In the genomic region with DNA sequence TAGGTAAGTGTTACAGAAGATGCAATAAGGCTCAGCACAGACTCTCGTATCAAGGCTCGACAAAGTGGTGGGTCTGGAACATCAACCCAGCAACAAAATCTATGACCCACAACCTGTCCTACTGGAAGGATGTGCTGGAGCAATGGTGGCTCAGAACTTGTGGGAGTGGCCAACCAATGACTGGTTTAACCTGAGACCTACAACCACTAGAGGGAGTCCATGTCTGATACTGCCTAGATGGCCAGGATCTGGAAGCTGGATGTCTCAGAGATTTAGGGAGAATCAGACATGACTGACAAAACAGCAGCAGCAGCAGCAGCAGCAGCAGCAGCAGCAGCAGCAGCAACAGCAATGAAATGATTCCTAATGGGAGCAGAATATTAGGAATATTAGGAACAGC, we compare ENCODE assay signal across 12 mouse cellular contexts. TPM values are rescaled to one million over a fixed set of nuclear protein-coding genes. Genes with fewer than 3 reads are reported as not detected.
DNase-seq lines count a peak whose midpoint lies in the region; ATAC-seq and TF ChIP-seq lines count a peak whose summit lies in the region.
"Had no signal": no experiment of that assay in that cellular context is flagged by ENCODE, and none has a peak within 500 bp of the region (broad histone marks: within the 10 kb centered on the region; RNA-seq: fewer than 3 reads in every experiment).

No protein-coding gene starts in this region.

- no peak overlapping the region for H3K9ac ChIP-seq in heart, adult 2 months (ENCODE audit: low read depth, low read length)
- H3K9ac ChIP-seq in midbrain, postnatal 0 days (replicated peaks; ENCODE audit: low read length, poor library complexity, severe bottlenecking): no peak overlapping the region
- no peak overlapping the region for H3K9ac ChIP-seq in midbrain, embryonic 11.5 days (ENCODE audit: low read length)
- H3K9ac ChIP-seq: limb, embryonic 12.5 days had no signal

- peak; percentile 44 for TF ChIP-seq CTCF in heart, adult 2 months (IDR thresholded peaks at IDR 0.05)
- peak; percentile 22; the same call in 1 of the 2 replicates for TF ChIP-seq CTCF in midbrain, postnatal 0 days (IDR thresholded peaks at IDR 0.05)

- ATAC-seq in midbrain, postnatal 0 days (ENCODE audit: low FRiP score): no peak
- ATAC-seq in midbrain, embryonic 11.5 days (ENCODE audit: low FRiP score): no peak

- whole genome bisulfite sequencing in heart, adult 2 months: 85% methylated on average over 2 of the region's 2 CpGs
- 96% methylated on average over 2 of the region's 2 CpGs for WGBS in midbrain, postnatal 0 days
- 87% methylated on average over 2 of the region's 2 CpGs for WGBS in midbrain, embryonic 11.5 days

- no peak for DNase-seq in heart, adult 2 months
- DNase-seq in heart, postnatal 4 days: no peak
- peak; percentile 2 for DNase-seq in midbrain, postnatal 0 days (ENCODE audit: low spot score)
- no peak for DNase-seq in midbrain, embryonic 11.5 days (ENCODE audit: low spot score, missing footprints)
- DNase-seq in embryo, embryonic 10.5 days (ENCODE audit: low spot score): peak; percentile 26
- no peak for DNase-seq in spleen, adult 18-20 months
- DNase-seq in frontal cortex, postnatal 36 days (ENCODE audit: low spot score in 2 of 2): no peak
- DNase-seq in gastrocnemius, adult 8-10 months (ENCODE audit: low spot score in 2 of 2): no peak
- DNase-seq: heart, postnatal 36 days; right cerebral cortex, postnatal 25 days had no signal

- intact Hi-C loops in heart, adult 2 months (cut with DNase I): no loop called here

- no peak overlapping the region for H3K4me2 ChIP-seq in midbrain, postnatal 0 days (ENCODE audit: low read depth, low read length, poor library complexity, severe bottlenecking)
- no peak overlapping the region for H3K4me2 ChIP-seq in midbrain, embryonic 11.5 days
- H3K4me2 ChIP-seq: limb, embryonic 12.5 days had no signal

- no peak overlapping the region for H3K4me3 ChIP-seq in heart, adult 2 months
- H3K4me3 ChIP-seq in midbrain, postnatal 0 days (ENCODE audit: low read depth, low read length): no peak overlapping the region
- no peak overlapping the region for H3K4me3 ChIP-seq in midbrain, embryonic 11.5 days (ENCODE audit: low read depth, low read length)
- H3K4me3 ChIP-seq: erythroblast, embryonic 14.5 days; limb, embryonic 12.5 days had no signal

- H3K9me3 ChIP-seq in midbrain, postnatal 0 days (ENCODE audit: low read length): no peaks in the 10 kb centered on the region
- H3K9me3 ChIP-seq in midbrain, embryonic 11.5 days (ENCODE audit: control insufficient read depth, low read length): no peaks in the 10 kb centered on the region
- H3K9me3 ChIP-seq: limb, embryonic 12.5 days had no signal

- no peaks in the 10 kb centered on the region for H3K79me2 ChIP-seq in heart, adult 2 months (replicated peaks; ENCODE audit: control insufficient read depth, insufficient read depth, low read length)

- H3K27me3 ChIP-seq in heart, adult 2 months (ENCODE audit: control insufficient read depth, insufficient read depth, low read length): no peaks in the 10 kb centered on the region
- H3K27me3 ChIP-seq in midbrain, postnatal 0 days (ENCODE audit: insufficient read depth, low read length): no peaks in the 10 kb centered on the region
- H3K27me3 ChIP-seq in midbrain, embryonic 11.5 days (ENCODE audit: control insufficient read depth, insufficient read depth, low read length): no peaks in the 10 kb centered on the region
- H3K27me3 ChIP-seq: limb, embryonic 12.5 days had no signal

- TF ChIP-seq EP300 in heart, adult 2 months (IDR thresholded peaks at IDR 0.05; ENCODE audit: insufficient read depth, low read depth, low read length): no peak

- no peak for TF ChIP-seq POLR2A in heart, adult 2 months (IDR thresholded peaks at IDR 0.05; ENCODE audit: insufficient read depth, low read depth, low read length)

- no peaks in the 10 kb centered on the region for H3K4me1 ChIP-seq in heart, adult 2 months (ENCODE audit: control insufficient read depth, insufficient read depth, low read length)
- H3K4me1 ChIP-seq in midbrain, postnatal 0 days (ENCODE audit: insufficient read depth, low read length): no peaks in the 10 kb centered on the region
- H3K4me1 ChIP-seq in midbrain, embryonic 11.5 days (ENCODE audit: control insufficient read depth, insufficient read depth, low read length): no peaks in the 10 kb centered on the region
- H3K4me1 ChIP-seq: limb, embryonic 12.5 days had no signal

- no peak overlapping the region for H3K27ac ChIP-seq in heart, adult 2 months
- no peak overlapping the region for H3K27ac ChIP-seq in midbrain, postnatal 0 days (ENCODE audit: low read depth, low read length)
- no peak overlapping the region for H3K27ac ChIP-seq in midbrain, embryonic 11.5 days (ENCODE audit: low read depth, low read length)
- H3K27ac ChIP-seq: limb, embryonic 12.5 days had no signal

- H3K36me3 ChIP-seq in heart, adult 2 months (ENCODE audit: control insufficient read depth, insufficient read depth, low read length): no peaks in the 10 kb centered on the region
- H3K36me3 ChIP-seq in midbrain, postnatal 0 days (ENCODE audit: insufficient read depth, low read length): no peaks in the 10 kb centered on the region
- no peaks in the 10 kb centered on the region for H3K36me3 ChIP-seq in midbrain, embryonic 11.5 days (ENCODE audit: control insufficient read depth, insufficient read depth, low read length)
- H3K36me3 ChIP-seq: limb, embryonic 12.5 days had no signal

RNA-seq across cellular contexts. Expression of a gene that starts 4.6 kb away (rescaled TPM):
- total RNA-seq in heart, adult 2 months (2021): 1 to 10 TPM in 1 of 2 experiments, not detected in 1; 7.7 TPM
- polyA plus RNA-seq in heart, adult 2 months (2012; rRNA removed): 4.6 and 6.6 TPM in 2 replicates
- total RNA-seq in heart, postnatal 4 days (2021): 10 to 100 TPM in 1 of 2 experiments, 1 to 10 TPM in 1; 6.8 to 10.4 TPM
- 0.93 and 1.8 TPM in 2 replicates for total RNA-seq in midbrain, postnatal 0 days (2014; rRNA removed)
- polyA plus RNA-seq in midbrain, postnatal 0 days (2015; fragmentation: Nextera tagmentation; extraction: Ambion mirVana): 2.2 and 4.2 TPM in 2 replicates
- 2.0 and 2.8 TPM in 2 replicates for polyA plus RNA-seq in midbrain, embryonic 11.5 days (2014; fragmentation: Nextera tagmentation; extraction: Ambion mirVana)
- total RNA-seq in gastrocnemius, adult 8-10 months (2022): under 1 TPM in 2 of 4 experiments, not detected in 2; 0.75 to 0.92 TPM
- polyA plus RNA-seq: erythroblast, embryonic 14.5 days had no signal

RNA-seq across cellular contexts. Expression of a gene that starts 10.4 kb away (rescaled TPM):
- total RNA-seq in heart, adult 2 months (2021): under 1 TPM; 0.18 to 0.57 TPM
- polyA plus RNA-seq in heart, adult 2 months (2012; rRNA removed): 0.29 and 1.0 TPM in 2 replicates
- not detected for total RNA-seq in heart, postnatal 4 days (2021)
- not detected in 2 replicates for total RNA-seq in midbrain, postnatal 0 days (2014; rRNA removed)
- polyA plus RNA-seq in midbrain, postnatal 0 days (2015; fragmentation: Nextera tagmentation; extraction: Ambion mirVana): not detected in 2 replicates
- polyA plus RNA-seq in midbrain, embryonic 11.5 days (2014; fragmentation: Nextera tagmentation; extraction: Ambion mirVana): not detected in 2 replicates
- total RNA-seq in gastrocnemius, adult 8-10 months (2022): not detected
- polyA plus RNA-seq: erythroblast, embryonic 14.5 days; limb, embryonic 12.5 days had no signal

RNA-seq across cellular contexts. Expression of a gene that starts 31.3 kb away (rescaled TPM):
- total RNA-seq in heart, adult 2 months (2021): 1 to 10 TPM; 1.5 to 9.2 TPM
- 6.2 and 7.0 TPM in 2 replicates for polyA plus RNA-seq in heart, adult 2 months (2012; rRNA removed)
- 10 to 100 TPM in 1 of 2 experiments, 1 to 10 TPM in 1; 8.1 to 14.6 TPM for total RNA-seq in heart, postnatal 4 days (2021)
- total RNA-seq in midbrain, postnatal 0 days (2014; rRNA removed): 5.5 TPM in 1 of 2 replicates, not detected in the other
- polyA plus RNA-seq in midbrain, postnatal 0 days (2015; fragmentation: Nextera tagmentation; extraction: Ambion mirVana): 2.1 and 2.2 TPM in 2 replicates
- 1.5 and 2.0 TPM in 2 replicates for polyA plus RNA-seq in midbrain, embryonic 11.5 days (2014; fragmentation: Nextera tagmentation; extraction: Ambion mirVana)
- total RNA-seq in gastrocnemius, adult 8-10 months (2022): not detected

RNA-seq across cellular contexts. Expression of a gene that starts 51.5 kb away (rescaled TPM):
- total RNA-seq in heart, adult 2 months (2021): 10 to 100 TPM; 65.8 to 79.9 TPM
- polyA plus RNA-seq in heart, adult 2 months (2012; rRNA removed): 141 and 158 TPM in 2 replicates
- total RNA-seq in heart, postnatal 4 days (2021): 10 to 100 TPM; 72.1 to 75.9 TPM
- total RNA-seq in midbrain, postnatal 0 days (2014; rRNA removed): 13.8 and 14.3 TPM in 2 replicates
- 42.3 and 50.9 TPM in 2 replicates for polyA plus RNA-seq in midbrain, postnatal 0 days (2015; fragmentation: Nextera tagmentation; extraction: Ambion mirVana)
- 24.5 and 25.1 TPM in 2 replicates for polyA plus RNA-seq in midbrain, embryonic 11.5 days (2014; fragmentation: Nextera tagmentation; extraction: Ambion mirVana)
- 10 to 100 TPM; 38.3 to 90.6 (median 55.1) TPM for total RNA-seq in gastrocnemius, adult 8-10 months (2022)
- polyA plus RNA-seq: erythroblast, embryonic 14.5 days had no signal

RNA-seq across cellular contexts. Expression of a gene that starts 55.9 kb away (rescaled TPM):
- not detected for total RNA-seq in heart, adult 2 months (2021)
- not detected in 2 replicates for polyA plus RNA-seq in heart, adult 2 months (2012; rRNA removed)
- total RNA-seq in heart, postnatal 4 days (2021): not detected
- not detected in 2 replicates for total RNA-seq in midbrain, postnatal 0 days (2014; rRNA removed)
- 0.43 TPM in 1 of 2 replicates, not detected in the other for polyA plus RNA-seq in midbrain, postnatal 0 days (2015; fragmentation: Nextera tagmentation; extraction: Ambion mirVana)
- not detected in 2 replicates for polyA plus RNA-seq in midbrain, embryonic 11.5 days (2014; fragmentation: Nextera tagmentation; extraction: Ambion mirVana)
- 1 to 10 TPM in 2 of 4 experiments, under 1 TPM in 1, not detected in 1; 0.68 to 2.5 (median 2.2) TPM for total RNA-seq in gastrocnemius, adult 8-10 months (2022)
- total RNA-seq: heart, postnatal 36 days had no signal
- polyA plus RNA-seq: erythroblast, embryonic 14.5 days; limb, embryonic 12.5 days had no signal

Comparison
In these comparisons a context has a peak if more than half of its experiments do, and no peak if none do; other contexts are left out.
1. DNase-seq: peak in midbrain, postnatal 0 days (single experiment) and embryo, embryonic 10.5 days (single experiment); none in heart, adult 2 months (0 of 2), heart, postnatal 4 days (single experiment), midbrain, embryonic 11.5 days (single experiment), spleen, adult 18-20 months (0 of 2), frontal cortex, postnatal 36 days (0 of 2) and gastrocnemius, adult 8-10 months (0 of 2).